Mouse (Mus musculus) kidney, postnatal 0 days (tissue): ENCODE data around the gene Zfp553. TPM values are rescaled to one million over a fixed set of nuclear protein-coding genes. Genes with fewer than 3 reads are reported as not detected.
A peak's percentile ranks its signal among the peaks of the same experiment; 100 is the strongest.

Source experiments
- ATAC-seq: fragments of 200-750 bp; cut with Nextera tagmentation; replicated peaks from 2 replicates; pipeline ENCODE4 v1.8.0; 2017; ENCODE audit warnings: low read depth, moderate number of reproducible peaks, moderate TSS enrichment, moderate library complexity; ENCODE audit not compliant: low FRiP score
- DNase-seq: peaks from one replicate; pipeline ENCODE4 v3.0.0-alpha.2; 2016; ENCODE audit warnings: low spot score
- H3K27ac ChIP-seq: fragments of 300-500 bp; sonication (generic); 2 replicates; pipeline ENCODE4 v1.5.1; 2014; ENCODE audit warnings: mild to moderate bottlenecking
- H3K27me3 ChIP-seq: fragments of 300-500 bp; sonication (generic); 2 replicates; pipeline ENCODE4 v1.6.1; 2014; ENCODE audit warnings: low read length, mixed read lengths; ENCODE audit not compliant: insufficient read depth
- H3K36me3 ChIP-seq: fragments of 300-500 bp; sonication (generic); 2 replicates; pipeline ENCODE4 v1.6.1; 2014; ENCODE audit warnings: low read length, mixed read lengths; ENCODE audit not compliant: insufficient read depth
- H3K4me1 ChIP-seq: fragments of 300-500 bp; sonication (generic); replicated peaks from 2 replicates; pipeline ENCODE4 v1.6.1; 2014; ENCODE audit warnings: antibody characterized with exemption, low read length, mixed read lengths; ENCODE audit not compliant: insufficient read depth
- H3K4me2 ChIP-seq: fragments of 300-500 bp; sonication (generic); 2 replicates; pipeline ENCODE4 v1.6.1; 2014; ENCODE audit warnings: mild to moderate bottlenecking, low read length, moderate library complexity, mixed read lengths
- H3K4me3 ChIP-seq: fragments of 300-500 bp; sonication (generic); replicated peaks from 2 replicates; pipeline ENCODE4 v1.5.1; 2014; ENCODE audit warnings: low read depth, low read length
- H3K9ac ChIP-seq: fragments of 300-500 bp; sonication (generic); 2 replicates; pipeline ENCODE4 v1.6.1; 2014; ENCODE audit warnings: low read depth, low read length
- H3K9me3 ChIP-seq: fragments of 300-500 bp; sonication (generic); replicated peaks from 2 replicates; pipeline ENCODE4 v1.6.1; 2016; ENCODE audit warnings: low read length, inconsistent platforms, mixed read lengths
- CTCF ChIP-seq: IDR thresholded peaks from 2 replicates; pipeline ENCODE4 v1.5.1; 2016; ENCODE audit warnings: antibody characterized with exemption, low read depth, mild to moderate bottlenecking, moderate library complexity
- WGBS: fragments of 180-500 bp; shearing (Covaris S2); extraction: QIAGEN DNeasy Blood & Tissue Kit; methylation state at CpG from one replicate; pipeline ENCODE4 v1.1.7; 2014; 5-methylcytosine and 5-hydroxymethylcytosine counted together
- polyA plus RNA-seq: library from polyadenylated mRNA; unstranded; fragments of >200 nt; fragmentation: Nextera tagmentation; extraction: Ambion mirVana; gene quantifications from 2 replicates; pipeline ENCODE4 v1.2.1, GENCODE M21; 2015

Zfp553 gene
- polyA plus RNA-seq, 1 experiment from 2014 or later, result 22.3 TPM

DNA sequence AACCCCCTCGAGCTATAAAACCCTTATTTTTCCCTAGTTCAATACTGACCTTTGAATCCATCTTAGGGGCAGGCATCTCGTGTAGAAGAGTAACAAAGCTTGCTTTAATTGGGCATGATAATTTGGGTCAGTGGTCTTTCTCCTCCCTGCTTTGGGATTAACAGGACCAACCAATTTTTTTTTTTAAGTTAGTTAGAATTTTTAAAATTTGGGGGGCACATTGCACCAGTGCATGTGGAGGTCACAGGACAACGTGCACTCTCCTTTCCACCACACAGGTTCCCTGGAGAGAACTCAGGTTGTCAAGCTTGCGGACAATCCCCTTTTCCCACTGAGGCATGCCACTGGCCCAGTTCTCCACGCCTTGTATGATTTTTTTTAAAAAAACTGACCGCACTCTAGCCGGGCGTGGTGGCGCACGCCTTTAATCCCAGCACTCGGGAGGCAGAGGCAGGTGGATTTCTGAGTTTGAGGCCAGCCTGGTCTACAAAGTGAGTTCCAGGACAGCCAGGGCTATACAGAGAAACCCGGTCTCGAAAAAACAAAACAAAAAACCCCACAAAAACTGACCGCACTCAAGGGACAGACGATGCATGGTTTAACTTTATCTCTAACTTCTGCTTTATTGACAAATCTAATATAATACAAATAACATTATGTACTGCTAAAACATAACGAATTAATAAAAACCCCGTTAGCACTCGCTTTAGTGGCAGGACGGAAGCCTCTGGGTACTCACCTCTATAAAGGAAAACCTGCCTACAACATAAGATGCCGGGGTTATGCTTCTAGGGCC, 837 bp upstream of the Zfp553 start:
- H3K27me3 ChIP-seq, result no peaks in the 10 kb centered on the region
- WGBS, result 4% methylated on average over 20 of the region's 20 CpGs
- ATAC-seq, result no peak
- H3K27ac ChIP-seq, result peak overlapping the region; percentile 97
- peaks cover 22% of the 10 kb centered on the region for H3K36me3 ChIP-seq
- H3K9me3 ChIP-seq, result no peaks in the 10 kb centered on the region
- H3K4me3 ChIP-seq, result peak overlapping the region; percentile 90
- peak overlapping the region; percentile 87 for H3K9ac ChIP-seq
- H3K4me2 ChIP-seq, result peak overlapping the region; percentile 67
- DNase-seq, result peak; percentile 40
- H3K4me1 ChIP-seq, result peaks cover 13% of the 10 kb centered on the region
- TF ChIP-seq CTCF, result no peak

DNA sequence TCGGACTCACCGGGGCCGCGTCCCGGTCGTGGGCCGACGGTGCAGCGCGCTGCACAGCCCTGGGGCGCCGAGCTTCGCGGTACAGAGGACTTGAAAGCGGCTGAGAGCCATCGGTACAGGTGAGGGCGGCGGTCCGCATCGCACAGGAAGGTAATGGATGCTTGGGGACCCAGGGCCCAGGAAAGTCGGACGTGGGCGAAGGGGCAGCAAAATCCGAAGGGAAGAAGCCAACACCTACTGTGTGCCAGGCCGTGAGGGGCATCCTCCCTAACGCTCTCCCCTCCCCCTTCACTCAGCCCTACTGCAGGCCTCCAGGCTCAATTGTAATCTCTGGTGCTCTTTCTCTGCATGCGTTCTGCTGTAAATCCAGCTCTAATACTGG, 498 bp downstream of the Zfp553 start:
- no peak for TF ChIP-seq CTCF
- H3K27ac ChIP-seq, result peak overlapping the region; percentile 97
- H3K9me3 ChIP-seq, result no peaks in the 10 kb centered on the region
- WGBS, result 0% methylated on average over 27 of the region's 27 CpGs
- no peaks in the 10 kb centered on the region for H3K27me3 ChIP-seq
- H3K36me3 ChIP-seq, result peaks cover 35% of the 10 kb centered on the region
- H3K4me1 ChIP-seq, result peaks cover 13% of the 10 kb centered on the region
- peak overlapping the region; percentile 90 for H3K4me3 ChIP-seq
- H3K4me2 ChIP-seq, result peak overlapping the region; percentile 67
- peak; percentile 49; the same call in 1 of the 2 replicates for ATAC-seq
- peak; percentile 48 for DNase-seq
- H3K9ac ChIP-seq, result peak overlapping the region; percentile 87

GRCm38 (mm10) chr7:127233765-127234164, 904 bp downstream of the Zfp553 start:
- Histone ChIP-seq H3K4me1 (peaks cover 13% of the 10 kb centered on the region), H3K9ac (peak overlapping the region; percentile 87), H3K9me3 (no peaks in the 10 kb centered on the region), H3K4me3 (peak overlapping the region; percentile 90), H3K27ac (peak overlapping the region; percentile 97), H3K4me2 (peak overlapping the region; percentile 67), H3K27me3 (no peaks in the 10 kb centered on the region), H3K36me3 (peaks cover 37% of the 10 kb centered on the region)
- ATAC-seq (no peak), DNase-seq (no peak)
- no peak for TF ChIP-seq CTCF
- 1% methylated on average over 9 of the region's 9 CpGs for WGBS

GRCm38 (mm10) chr7:127234777-127235176, 1.9 kb downstream of the Zfp553 start:
- no peak overlapping the region for H3K4me2 ChIP-seq
- no peak for TF ChIP-seq CTCF
- peaks cover 38% of the 10 kb centered on the region for H3K36me3 ChIP-seq
- peaks cover 13% of the 10 kb centered on the region for H3K4me1 ChIP-seq
- no peak for DNase-seq
- no peak overlapping the region for H3K27ac ChIP-seq
- 97% methylated on average over 2 of the region's 2 CpGs for WGBS
- H3K4me3 ChIP-seq, result no peak overlapping the region
- H3K9me3 ChIP-seq, result no peaks in the 10 kb centered on the region
- no peaks in the 10 kb centered on the region for H3K27me3 ChIP-seq
- no peak overlapping the region for H3K9ac ChIP-seq
- ATAC-seq, result no peak

GRCm38 (mm10) chr7:127243361-127243867, 10.6 kb downstream of the Zfp553 start:
- DNase-seq, result no peak
- Histone ChIP-seq H3K9ac (peak overlapping the region; percentile 94; the same call in 1 of the 2 replicates), H3K4me2 (peak overlapping the region; percentile 74), H3K27ac (peak overlapping the region; percentile 94), H3K9me3 (no peaks in the 10 kb centered on the region), H3K4me1 (peaks cover 19% of the 10 kb centered on the region; the same call in 1 of the 2 replicates), H3K27me3 (no peaks in the 10 kb centered on the region), H3K4me3 (peak overlapping the region; percentile 88; the same call in 1 of the 2 replicates), H3K36me3 (peaks cover 3% of the 10 kb centered on the region; the same call in 1 of the 2 replicates)
- ATAC-seq, result no peak
- TF ChIP-seq CTCF, result no peak
- 27% methylated on average over 2 of the region's 2 CpGs for WGBS

GRCm38 (mm10) chr7:127243870-127244657, 11.2 kb downstream of the Zfp553 start, which contains the start of gene Zfp771:
Gene Zfp771 (plus strand): TSS chr7:127244274.
- peak within 1 kb of the TSS; percentile 74 for H3K4me2 ChIP-seq
- H3K9me3 ChIP-seq, result no peaks in the 10 kb centered on the region
- H3K27me3 ChIP-seq, result no peaks in the 10 kb centered on the region
- 2% methylated on average over 56 of the region's 56 CpGs for WGBS
- no peaks in the 10 kb centered on the region; the same call in 1 of the 2 replicates for H3K36me3 ChIP-seq
- peak within 1 kb of the TSS; percentile 94 for H3K9ac ChIP-seq
- ATAC-seq (peak; percentile 98), DNase-seq (peak; percentile 97)
- H3K27ac ChIP-seq, result peak within 1 kb of the TSS; percentile 94
- TF ChIP-seq CTCF, result no peak; the same call in none of the 2 replicates
- peaks cover 19% of the 10 kb centered on the region; the same call in 1 of the 2 replicates for H3K4me1 ChIP-seq
- peak within 1 kb of the TSS; percentile 88 for H3K4me3 ChIP-seq
